Mouse (Mus musculus): ENCODE measurements around the gene Map3k5. TPM values are rescaled to one million over a fixed set of nuclear protein-coding genes. Genes with fewer than 3 reads are reported as not detected.
"Not testable (repeated sequence)": the region's sequence is repeated elsewhere in the genome, so short reads cannot be mapped to it uniquely, and the experiment has no call there.

Gene Map3k5
- polyA plus RNA-seq, 1 experiment from 2014 or later, result 1.2 TPM

DNA sequence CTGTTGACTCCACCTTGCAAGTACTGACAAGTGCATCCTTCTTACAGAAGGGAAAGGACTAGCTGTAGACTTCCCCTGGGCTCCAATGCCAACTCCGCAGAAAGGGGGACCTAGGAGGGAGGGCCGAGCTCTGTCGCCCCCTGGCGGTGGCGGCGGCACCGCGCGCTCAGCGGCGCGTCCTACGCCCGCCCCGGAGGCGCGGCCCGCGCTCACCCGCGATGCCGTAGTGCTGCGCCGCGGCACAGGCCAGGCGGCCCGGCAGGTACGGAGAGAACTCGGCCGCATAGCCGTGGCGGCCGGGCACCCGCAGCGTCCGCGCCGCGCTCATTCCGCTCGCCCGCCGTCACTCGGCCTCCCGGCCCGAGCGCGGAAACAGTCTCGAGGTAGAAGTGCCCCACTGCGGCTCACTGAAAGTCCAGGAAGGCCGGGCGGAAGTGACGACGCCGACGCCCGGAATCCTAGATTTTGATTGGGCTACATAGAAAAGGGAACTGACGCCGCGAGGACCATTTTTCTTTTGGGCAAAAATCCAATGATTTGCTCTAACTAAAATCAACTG, 26.9 kb upstream of the Map3k5 start, which contains the start of gene Pex7:
Gene Pex7, minus strand, starts transcription at position 444 of the 559 bp plus-strand sequence.
- under 1% methylated on average over 59 of the region's 60 CpGs for WGBS
- Histone ChIP-seq H3K4me2 (ENCODE audit: low read depth, low read length) (peak within 1 kb of the TSS; percentile 38), H3K4me3 (ENCODE audit: low read length) (peak within 1 kb of the TSS; percentile 84), H3K9ac (ENCODE audit: low read length) (peak within 1 kb of the TSS; percentile 95), H3K4me1 (replicated peaks; ENCODE audit: control insufficient read depth, insufficient read depth, low read length) (no peaks in the 10 kb centered on the region), H3K9me3 (ENCODE audit: control insufficient read depth, low read length) (no peaks in the 10 kb centered on the region), H3K27ac (ENCODE audit: low read length) (peak within 1 kb of the TSS; percentile 98), H3K36me3 (ENCODE audit: control insufficient read depth, insufficient read depth, low read length) (no peaks in the 10 kb centered on the region), H3K27me3 (ENCODE audit: control insufficient read depth, insufficient read depth, low read depth, low read length) (no peaks in the 10 kb centered on the region)
- peak; percentile 98 for ATAC-seq (ENCODE audit: low read depth)

DNA sequence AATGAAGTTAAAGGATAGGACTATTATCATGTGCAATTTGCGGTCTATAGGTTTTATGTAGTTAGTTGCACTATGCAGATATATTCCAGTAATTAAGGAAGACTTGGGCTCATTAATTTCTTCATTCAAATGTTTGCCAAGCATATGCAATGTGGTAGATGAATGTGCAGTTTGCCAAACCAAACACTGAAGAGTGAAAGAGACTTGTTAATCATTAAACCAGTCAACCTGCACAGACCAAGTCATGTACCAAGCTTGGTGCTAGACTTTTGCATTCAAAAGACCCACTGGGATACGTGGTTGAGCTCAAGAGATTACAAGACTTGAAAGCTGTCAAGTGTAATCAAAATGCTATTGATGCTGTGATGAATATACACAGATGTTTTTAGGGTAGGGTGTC, 26.2 kb upstream of the Map3k5 start:
- Histone ChIP-seq H3K4me1 (replicated peaks; ENCODE audit: control insufficient read depth, insufficient read depth, low read length) (no peaks in the 10 kb centered on the region), H3K27me3 (ENCODE audit: control insufficient read depth, insufficient read depth, low read depth, low read length) (no peaks in the 10 kb centered on the region), H3K27ac (ENCODE audit: low read length) (no peak overlapping the region), H3K9me3 (ENCODE audit: control insufficient read depth, low read length) (no peaks in the 10 kb centered on the region), H3K9ac (ENCODE audit: low read length) (no peak overlapping the region), H3K4me2 (ENCODE audit: low read depth, low read length) (no peak overlapping the region), H3K4me3 (ENCODE audit: low read length) (no peak overlapping the region), H3K36me3 (ENCODE audit: control insufficient read depth, insufficient read depth, low read length) (no peaks in the 10 kb centered on the region)
- ATAC-seq (ENCODE audit: low read depth), result no peak
- 64% methylated on average over 2 of the region's 2 CpGs for WGBS

DNA sequence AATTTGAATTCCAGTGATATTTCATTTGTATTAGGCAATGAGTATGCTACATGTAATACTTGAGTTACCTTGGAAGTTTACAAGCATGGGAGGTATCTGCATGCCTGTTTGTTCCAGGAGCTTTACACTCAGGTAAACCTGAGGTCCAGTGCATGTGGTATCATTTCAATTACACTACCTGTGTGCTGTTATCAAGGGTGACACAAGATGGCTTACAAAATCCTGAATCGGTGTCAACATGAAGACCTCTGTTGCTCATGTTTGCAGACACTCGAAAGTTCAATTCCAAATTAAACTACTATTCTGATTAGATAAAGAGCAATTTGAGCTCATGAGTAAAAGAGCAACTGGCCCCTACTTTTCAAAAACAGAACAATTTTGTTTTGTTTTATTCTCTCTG, 23.8 kb upstream of the Map3k5 start:
- H3K27ac ChIP-seq (ENCODE audit: low read length), result no peak overlapping the region
- no peak overlapping the region for H3K9ac ChIP-seq (ENCODE audit: low read length)
- no peak overlapping the region for H3K4me3 ChIP-seq (ENCODE audit: low read length)
- no peaks in the 10 kb centered on the region for H3K4me1 ChIP-seq (replicated peaks; ENCODE audit: control insufficient read depth, insufficient read depth, low read length)
- no peaks in the 10 kb centered on the region for H3K36me3 ChIP-seq (ENCODE audit: control insufficient read depth, insufficient read depth, low read length)
- H3K9me3 ChIP-seq (ENCODE audit: control insufficient read depth, low read length), result no peaks in the 10 kb centered on the region
- no peak overlapping the region for H3K4me2 ChIP-seq (ENCODE audit: low read depth, low read length)
- no peaks in the 10 kb centered on the region for H3K27me3 ChIP-seq (ENCODE audit: control insufficient read depth, insufficient read depth, low read depth, low read length)
- 64% methylated on average over 2 of the region's 2 CpGs for WGBS
- ATAC-seq (ENCODE audit: low read depth), result no peak

DNA sequence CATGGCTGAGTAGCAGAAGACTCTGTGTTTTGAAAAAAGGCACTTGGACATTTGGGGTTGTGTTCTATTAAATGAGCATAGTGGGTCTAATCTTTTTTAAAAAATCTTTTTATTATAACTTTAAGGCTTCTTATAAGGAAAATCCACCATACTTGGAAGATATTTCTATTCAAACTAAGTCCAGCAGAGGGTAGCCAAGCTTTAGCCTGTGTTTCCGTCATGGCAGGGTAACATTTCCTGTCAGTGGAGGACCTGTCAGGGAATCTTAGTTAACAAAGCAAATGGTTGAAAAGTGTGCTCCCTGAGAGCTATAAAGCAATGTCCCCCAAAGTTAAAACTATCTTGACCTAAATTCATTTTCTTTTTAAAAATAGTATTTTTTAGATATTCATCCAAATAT, 22.7 kb upstream of the Map3k5 start:
- Histone ChIP-seq H3K9me3 (ENCODE audit: control insufficient read depth, low read length) (no peaks in the 10 kb centered on the region), H3K4me1 (replicated peaks; ENCODE audit: control insufficient read depth, insufficient read depth, low read length) (no peaks in the 10 kb centered on the region), H3K36me3 (ENCODE audit: control insufficient read depth, insufficient read depth, low read length) (no peaks in the 10 kb centered on the region), H3K4me3 (ENCODE audit: low read length) (no peak overlapping the region), H3K27me3 (ENCODE audit: control insufficient read depth, insufficient read depth, low read depth, low read length) (no peaks in the 10 kb centered on the region), H3K4me2 (ENCODE audit: low read depth, low read length) (no peak overlapping the region), H3K9ac (ENCODE audit: low read length) (no peak overlapping the region), H3K27ac (ENCODE audit: low read length) (no peak overlapping the region)
- 14% methylated on average over 1 of the region's 1 CpGs for WGBS
- ATAC-seq (ENCODE audit: low read depth), result no peak

DNA sequence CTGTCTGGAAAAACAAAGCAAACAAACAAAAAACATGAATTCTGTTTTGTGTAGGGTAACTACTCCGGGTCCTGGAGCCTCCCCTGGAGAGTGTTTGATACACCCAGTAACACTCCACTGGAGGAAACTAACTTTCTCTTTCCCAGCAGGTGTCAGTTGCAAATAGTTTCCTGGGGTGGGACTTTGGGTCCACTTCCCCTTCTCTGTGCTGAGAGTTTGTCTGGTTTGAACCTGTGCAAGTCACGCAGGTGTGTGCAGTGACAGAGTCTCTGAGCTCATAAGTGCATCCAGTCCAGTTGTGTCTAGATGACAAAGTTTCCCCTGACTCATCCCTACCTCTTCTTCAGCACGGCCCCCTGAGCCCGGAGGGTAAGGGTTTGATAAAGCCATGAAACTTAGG, 20.5 kb upstream of the Map3k5 start:
- 83% methylated on average over 4 of the region's 4 CpGs for WGBS
- Histone ChIP-seq H3K4me1 (replicated peaks; ENCODE audit: control insufficient read depth, insufficient read depth, low read length) (no peaks in the 10 kb centered on the region), H3K27ac (ENCODE audit: low read length) (no peak overlapping the region), H3K9ac (ENCODE audit: low read length) (no peak overlapping the region), H3K9me3 (ENCODE audit: control insufficient read depth, low read length) (no peaks in the 10 kb centered on the region), H3K27me3 (ENCODE audit: control insufficient read depth, insufficient read depth, low read depth, low read length) (no peaks in the 10 kb centered on the region), H3K4me3 (ENCODE audit: low read length) (no peak overlapping the region), H3K36me3 (ENCODE audit: control insufficient read depth, insufficient read depth, low read length) (no peaks in the 10 kb centered on the region), H3K4me2 (ENCODE audit: low read depth, low read length) (no peak overlapping the region)
- no peak for ATAC-seq (ENCODE audit: low read depth)

DNA sequence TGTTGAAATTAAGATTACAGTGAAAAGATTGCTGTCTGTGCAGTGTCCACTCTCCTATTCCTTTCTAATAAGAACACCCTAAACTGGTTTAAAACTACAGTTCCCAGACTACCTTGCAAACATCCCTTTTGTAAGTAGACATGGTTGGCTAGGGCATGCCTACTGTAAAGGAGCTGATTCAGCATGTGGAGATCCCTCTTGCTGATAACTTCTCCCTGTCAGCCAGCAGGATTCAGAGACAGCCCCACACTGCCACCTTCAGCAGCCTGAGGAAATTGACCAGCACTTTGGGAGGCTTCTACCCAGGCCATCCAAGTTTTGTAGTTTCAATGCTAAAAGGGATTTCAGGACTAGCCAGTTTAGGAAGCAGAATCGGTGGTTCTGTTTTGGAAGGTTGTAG, 19.0 kb upstream of the Map3k5 start:
- peak; percentile 65 for ATAC-seq (ENCODE audit: low read depth)
- H3K9ac ChIP-seq (ENCODE audit: low read length), result no peak overlapping the region
- 47% methylated on average over 1 of the region's 1 CpGs for WGBS
- no peaks in the 10 kb centered on the region for H3K4me1 ChIP-seq (replicated peaks; ENCODE audit: control insufficient read depth, insufficient read depth, low read length)
- no peaks in the 10 kb centered on the region for H3K36me3 ChIP-seq (ENCODE audit: control insufficient read depth, insufficient read depth, low read length)
- H3K9me3 ChIP-seq (ENCODE audit: control insufficient read depth, low read length), result no peaks in the 10 kb centered on the region
- H3K27me3 ChIP-seq (ENCODE audit: control insufficient read depth, insufficient read depth, low read depth, low read length), result no peaks in the 10 kb centered on the region
- no peak overlapping the region for H3K27ac ChIP-seq (ENCODE audit: low read length)
- no peak overlapping the region for H3K4me3 ChIP-seq (ENCODE audit: low read length)
- no peak overlapping the region for H3K4me2 ChIP-seq (ENCODE audit: low read depth, low read length)

DNA sequence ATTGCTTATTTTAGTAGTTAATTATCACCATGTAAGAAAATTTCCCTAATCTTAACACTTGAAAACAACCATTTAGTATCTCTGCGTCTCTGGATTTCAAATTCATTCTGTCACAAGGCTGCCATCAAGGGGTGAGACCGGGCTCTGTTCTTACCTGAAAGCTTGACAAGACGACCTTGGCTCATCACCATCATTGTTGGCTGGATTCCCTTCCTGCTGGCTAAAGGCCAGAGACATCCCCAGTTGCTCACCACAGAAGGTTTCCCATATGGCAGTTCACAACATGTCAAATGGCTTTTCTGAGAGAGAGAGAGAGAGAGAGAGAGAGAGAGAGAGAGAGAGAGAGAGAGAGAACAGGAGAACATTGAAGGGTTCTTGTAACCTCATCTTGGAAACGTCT, 11.9 kb upstream of the Map3k5 start:
- Histone ChIP-seq H3K9me3 (ENCODE audit: control insufficient read depth, low read length) (no peaks in the 10 kb centered on the region), H3K4me2 (ENCODE audit: low read depth, low read length) (no peak overlapping the region), H3K27ac (ENCODE audit: low read length) (no peak overlapping the region), H3K27me3 (ENCODE audit: control insufficient read depth, insufficient read depth, low read depth, low read length) (no peaks in the 10 kb centered on the region), H3K4me1 (replicated peaks; ENCODE audit: control insufficient read depth, insufficient read depth, low read length) (no peaks in the 10 kb centered on the region), H3K36me3 (ENCODE audit: control insufficient read depth, insufficient read depth, low read length) (no peaks in the 10 kb centered on the region), H3K9ac (ENCODE audit: low read length) (no peak overlapping the region), H3K4me3 (ENCODE audit: low read length) (no peak overlapping the region)
- ATAC-seq (ENCODE audit: low read depth), result no peak
- 44% methylated on average over 4 of the region's 4 CpGs for WGBS

DNA sequence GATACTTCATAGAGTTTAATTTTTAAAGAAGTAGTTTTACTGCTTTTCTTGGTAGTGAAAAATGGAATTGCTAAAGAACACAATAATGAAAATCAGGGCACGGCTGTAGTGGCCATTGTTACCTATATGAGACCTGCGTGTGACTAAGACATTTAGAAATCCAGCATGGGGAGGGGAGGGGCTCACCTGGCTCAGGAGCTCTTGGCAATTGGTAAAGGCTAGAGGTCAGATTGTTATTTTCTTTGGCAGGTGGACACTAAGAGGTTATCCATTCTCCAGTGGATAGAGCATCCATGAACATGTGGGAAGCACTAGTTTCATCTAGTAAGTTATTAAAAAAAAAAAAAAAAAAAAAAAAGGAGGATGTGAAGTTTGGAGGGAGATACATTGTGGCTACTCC, 10.0 kb upstream of the Map3k5 start:
- no peak overlapping the region for H3K9ac ChIP-seq (ENCODE audit: low read length)
- no peak overlapping the region for H3K4me3 ChIP-seq (ENCODE audit: low read length)
- no peak for ATAC-seq (ENCODE audit: low read depth)
- no peaks in the 10 kb centered on the region for H3K9me3 ChIP-seq (ENCODE audit: control insufficient read depth, low read length)
- 71% methylated on average over 2 of the region's 2 CpGs for WGBS
- no peaks in the 10 kb centered on the region for H3K4me1 ChIP-seq (replicated peaks; ENCODE audit: control insufficient read depth, insufficient read depth, low read length)
- no peak overlapping the region for H3K27ac ChIP-seq (ENCODE audit: low read length)
- H3K36me3 ChIP-seq (ENCODE audit: control insufficient read depth, insufficient read depth, low read length), result no peaks in the 10 kb centered on the region
- H3K27me3 ChIP-seq (ENCODE audit: control insufficient read depth, insufficient read depth, low read depth, low read length), result no peaks in the 10 kb centered on the region
- H3K4me2 ChIP-seq (ENCODE audit: low read depth, low read length), result no peak overlapping the region

DNA sequence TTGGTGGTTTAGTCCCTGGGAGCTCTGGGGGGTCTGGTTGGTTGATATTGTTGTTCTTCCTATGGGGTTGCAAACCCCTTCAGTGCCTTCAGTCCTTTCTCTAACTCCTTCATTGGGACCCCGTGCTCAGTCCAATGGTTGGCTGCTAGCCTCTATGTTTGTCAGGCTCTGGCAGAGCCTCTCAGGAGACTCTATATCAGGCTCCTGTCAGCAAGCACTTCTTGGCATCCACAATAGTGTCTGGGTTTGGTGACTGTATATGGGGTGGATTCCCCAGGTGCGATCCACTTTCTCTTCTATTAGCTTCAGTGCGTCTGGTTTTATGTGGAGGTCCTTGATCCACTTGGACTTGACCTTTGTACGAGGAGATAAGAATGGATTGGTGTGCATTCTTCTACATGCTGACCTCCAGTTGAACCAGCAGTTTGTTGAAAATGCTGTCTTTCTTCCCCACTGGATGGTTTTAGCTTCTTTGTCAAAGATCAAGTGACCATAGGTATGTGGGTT, 7.8 kb upstream of the Map3k5 start:
- not testable (repeated sequence) for H3K27me3 ChIP-seq (ENCODE audit: control insufficient read depth, insufficient read depth, low read depth, low read length); H3K27ac ChIP-seq (ENCODE audit: low read length)
- 57% methylated on average over 4 of the region's 4 CpGs for WGBS

DNA sequence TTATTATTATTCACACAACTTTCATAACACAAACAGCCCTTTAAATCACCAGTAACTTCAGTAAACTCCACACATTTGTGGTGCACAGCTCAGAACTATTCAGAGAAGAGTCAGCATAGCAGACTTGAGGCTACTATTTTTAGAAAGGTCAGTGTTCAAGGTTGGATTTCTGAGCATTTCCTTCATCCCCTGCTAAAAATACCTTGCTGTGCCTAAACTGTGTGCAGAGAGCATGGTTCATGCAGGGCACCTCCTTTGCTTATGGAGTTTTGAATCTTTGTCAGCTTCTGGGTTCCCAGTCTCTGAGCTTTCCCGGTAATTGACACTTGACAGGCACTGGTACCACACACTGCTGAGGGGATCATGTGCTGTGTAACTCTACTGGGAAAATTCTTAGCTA, 6.1 kb upstream of the Map3k5 start:
- H3K4me2 ChIP-seq (ENCODE audit: low read depth, low read length), result no peak overlapping the region
- H3K9ac ChIP-seq (ENCODE audit: low read length), result no peak overlapping the region
- no peaks in the 10 kb centered on the region for H3K36me3 ChIP-seq (ENCODE audit: control insufficient read depth, insufficient read depth, low read length)
- ATAC-seq (ENCODE audit: low read depth), result no peak
- H3K27me3 ChIP-seq (ENCODE audit: control insufficient read depth, insufficient read depth, low read depth, low read length), result peaks cover 3% of the 10 kb centered on the region; the same call in 1 of the 2 replicates
- no peaks in the 10 kb centered on the region for H3K4me1 ChIP-seq (replicated peaks; ENCODE audit: control insufficient read depth, insufficient read depth, low read length)
- no peak overlapping the region for H3K27ac ChIP-seq (ENCODE audit: low read length)
- H3K9me3 ChIP-seq (ENCODE audit: control insufficient read depth, low read length), result no peaks in the 10 kb centered on the region
- no peak overlapping the region for H3K4me3 ChIP-seq (ENCODE audit: low read length)
- 61% methylated on average over 1 of the region's 1 CpGs for WGBS

More for the DNA sequence above, 7.8 kb upstream of the Map3k5 start:
- H3K36me3 ChIP-seq (ENCODE audit: control insufficient read depth, insufficient read depth, low read length); H3K9ac ChIP-seq (ENCODE audit: low read length); H3K4me3 ChIP-seq (ENCODE audit: low read length); H3K4me2 ChIP-seq (ENCODE audit: low read depth, low read length); H3K9me3 ChIP-seq (ENCODE audit: control insufficient read depth, low read length); H3K4me1 ChIP-seq (replicated peaks; ENCODE audit: control insufficient read depth, insufficient read depth, low read length); ATAC-seq (ENCODE audit: low read depth): not testable (repeated sequence)

Measured in lung, embryonic 16.5 days (tissue).